Mouse (Mus musculus): ENCODE measurements around the gene Tubgcp2. TPM values are rescaled to one million over a fixed set of nuclear protein-coding genes. Genes with fewer than 3 reads are reported as not detected.

Gene Tubgcp2
- polyA plus RNA-seq (2014; fragmentation: Nextera tagmentation; extraction: Ambion mirVana): 58.6 and 64.7 TPM in 2 replicates

- Histone ChIP-seq H3K9me3 (ENCODE audit: control insufficient read depth, low read length) (no peaks in the 10 kb centered on the region), H3K4me2 (ENCODE audit: low read length) (peak within 1 kb of the TSS; percentile 89), H3K27me3 (ENCODE audit: control insufficient read depth, insufficient read depth, low read length) (no peaks in the 10 kb centered on the region), H3K4me1 (ENCODE audit: control insufficient read depth, insufficient read depth, low read length) (peaks cover 12% of the 10 kb centered on the region), H3K4me3 (replicated peaks; ENCODE audit: low read depth, low read length) (peak within 1 kb of the TSS; percentile 82), H3K9ac (replicated peaks; ENCODE audit: low read length) (peak within 1 kb of the TSS; percentile 86), H3K27ac (replicated peaks; ENCODE audit: low read depth, low read length) (peak within 1 kb of the TSS; percentile 86), H3K36me3 (ENCODE audit: control insufficient read depth, insufficient read depth, low read length) (peaks cover 36% of the 10 kb centered on the region)
- DNase-seq (peak; percentile 95), ATAC-seq (ENCODE audit: low FRiP score, low TSS enrichment) (peak; percentile 95)
- 1% methylated on average over 69 of the region's 69 CpGs for WGBS
Measured at GRCm38 (mm10) chr7:140036281-140037170, at the start of gene Tubgcp2, which contains the start of gene Zfp511. Gene Tubgcp2, minus strand, starts transcription at chr7:140036669. Gene Zfp511, plus strand, starts transcription at chr7:140036391.

GRCm38 (mm10) chr7:140082242-140082678 lies 45.8 kb upstream of the Tubgcp2 start, which contains the start of gene Caly:
Gene Caly, minus strand, starts transcription at chr7:140082548.
- Histone ChIP-seq H3K9ac (replicated peaks; ENCODE audit: low read length) (peak within 1 kb of the TSS; percentile 71), H3K36me3 (ENCODE audit: control insufficient read depth, insufficient read depth, low read length) (no peaks in the 10 kb centered on the region), H3K9me3 (ENCODE audit: control insufficient read depth, low read length) (no peaks in the 10 kb centered on the region), H3K27me3 (ENCODE audit: control insufficient read depth, insufficient read depth, low read length) (no peaks in the 10 kb centered on the region), H3K4me1 (ENCODE audit: control insufficient read depth, insufficient read depth, low read length) (peaks cover 18% of the 10 kb centered on the region), H3K4me3 (replicated peaks; ENCODE audit: low read depth, low read length) (peak within 1 kb of the TSS; percentile 54), H3K4me2 (ENCODE audit: low read length) (peak within 1 kb of the TSS; percentile 65), H3K27ac (replicated peaks; ENCODE audit: low read depth, low read length) (peak within 1 kb of the TSS; percentile 91)
- WGBS: 3% methylated on average over 18 of the region's 18 CpGs
- DNase-seq (peak; percentile 96), ATAC-seq (ENCODE audit: low FRiP score, low TSS enrichment) (peak; percentile 86)

- no peaks in the 10 kb centered on the region for H3K9me3 ChIP-seq (ENCODE audit: control insufficient read depth, low read length)
- peak overlapping the region; percentile 91 for H3K27ac ChIP-seq (replicated peaks; ENCODE audit: low read depth, low read length)
- peaks cover 18% of the 10 kb centered on the region for H3K4me1 ChIP-seq (ENCODE audit: control insufficient read depth, insufficient read depth, low read length)
- no peaks in the 10 kb centered on the region for H3K36me3 ChIP-seq (ENCODE audit: control insufficient read depth, insufficient read depth, low read length)
- DNase-seq (no peak), ATAC-seq (ENCODE audit: low FRiP score, low TSS enrichment) (peak; percentile 19; the same call in 1 of the 2 replicates)
- H3K27me3 ChIP-seq (ENCODE audit: control insufficient read depth, insufficient read depth, low read length): no peaks in the 10 kb centered on the region
- peak overlapping the region; percentile 65 for H3K4me2 ChIP-seq (ENCODE audit: low read length)
- peak overlapping the region; percentile 71 for H3K9ac ChIP-seq (replicated peaks; ENCODE audit: low read length)
- 8% methylated on average over 20 of the region's 20 CpGs for WGBS
- peak overlapping the region; percentile 54 for H3K4me3 ChIP-seq (replicated peaks; ENCODE audit: low read depth, low read length)
Measured at GRCm38 (mm10) chr7:140081408-140082241, 45.2 kb upstream of the Tubgcp2 start.

GRCm38 (mm10) chr7:140080503-140081156 lies 44.2 kb upstream of the Tubgcp2 start:
- 3% methylated on average over 24 of the region's 24 CpGs for WGBS
- peak overlapping the region; percentile 71 for H3K9ac ChIP-seq (replicated peaks; ENCODE audit: low read length)

GRCm38 (mm10) chr7:140078711-140079110 lies 42.2 kb upstream of the Tubgcp2 start:
- Histone ChIP-seq H3K4me1 (ENCODE audit: control insufficient read depth, insufficient read depth, low read length) (peaks cover 18% of the 10 kb centered on the region), H3K9me3 (ENCODE audit: control insufficient read depth, low read length) (no peaks in the 10 kb centered on the region), H3K4me3 (replicated peaks; ENCODE audit: low read depth, low read length) (no peak overlapping the region), H3K36me3 (ENCODE audit: control insufficient read depth, insufficient read depth, low read length) (no peaks in the 10 kb centered on the region), H3K4me2 (ENCODE audit: low read length) (peak overlapping the region; percentile 65; the same call in 1 of the 2 replicates), H3K27ac (replicated peaks; ENCODE audit: low read depth, low read length) (no peak overlapping the region), H3K27me3 (ENCODE audit: control insufficient read depth, insufficient read depth, low read length) (no peaks in the 10 kb centered on the region), H3K9ac (replicated peaks; ENCODE audit: low read length) (no peak overlapping the region)
- 3% methylated on average over 5 of the region's 5 CpGs for WGBS
- ATAC-seq (ENCODE audit: low FRiP score, low TSS enrichment): no peak
- DNase-seq: peak; percentile 89

More at GRCm38 (mm10) chr7:140080503-140081156, 44.2 kb upstream of the Tubgcp2 start:
- H3K4me1 ChIP-seq (ENCODE audit: control insufficient read depth, insufficient read depth, low read length): peaks cover 18% of the 10 kb centered on the region
- H3K27ac ChIP-seq (replicated peaks; ENCODE audit: low read depth, low read length): peak overlapping the region; percentile 91
- no peaks in the 10 kb centered on the region for H3K9me3 ChIP-seq (ENCODE audit: control insufficient read depth, low read length)
- peak overlapping the region; percentile 65 for H3K4me2 ChIP-seq (ENCODE audit: low read length)
- ATAC-seq (ENCODE audit: low FRiP score, low TSS enrichment) (peak; percentile 85), DNase-seq (peak; percentile 97)
- no peaks in the 10 kb centered on the region for H3K36me3 ChIP-seq (ENCODE audit: control insufficient read depth, insufficient read depth, low read length)
- H3K27me3 ChIP-seq (ENCODE audit: control insufficient read depth, insufficient read depth, low read length): no peaks in the 10 kb centered on the region
- peak overlapping the region; percentile 54 for H3K4me3 ChIP-seq (replicated peaks; ENCODE audit: low read depth, low read length)

- WGBS: 77% methylated on average over 6 of the region's 6 CpGs
- DNase-seq: no peak
Measured at GRCm38 (mm10) chr7:140077698-140078097, 41.2 kb upstream of the Tubgcp2 start.

GRCm38 (mm10) chr7:140070042-140070711 lies 33.7 kb upstream of the Tubgcp2 start:
- Histone ChIP-seq H3K4me3 (replicated peaks; ENCODE audit: low read depth, low read length) (peak overlapping the region; percentile 12; the same call in 1 of the 2 replicates), H3K27ac (replicated peaks; ENCODE audit: low read depth, low read length) (no peak overlapping the region), H3K4me2 (ENCODE audit: low read length) (peak overlapping the region; percentile 12), H3K36me3 (ENCODE audit: control insufficient read depth, insufficient read depth, low read length) (peaks cover 22% of the 10 kb centered on the region), H3K9ac (replicated peaks; ENCODE audit: low read length) (no peak overlapping the region), H3K9me3 (ENCODE audit: control insufficient read depth, low read length) (no peaks in the 10 kb centered on the region), H3K4me1 (ENCODE audit: control insufficient read depth, insufficient read depth, low read length) (no peaks in the 10 kb centered on the region), H3K27me3 (ENCODE audit: control insufficient read depth, insufficient read depth, low read length) (peaks cover 58% of the 10 kb centered on the region)
- WGBS: 26% methylated on average over 39 of the region's 39 CpGs
- ATAC-seq (ENCODE audit: low FRiP score, low TSS enrichment) (no peak), DNase-seq (no peak)

More at GRCm38 (mm10) chr7:140077698-140078097, 41.2 kb upstream of the Tubgcp2 start:
- Histone ChIP-seq H3K4me1 (ENCODE audit: control insufficient read depth, insufficient read depth, low read length) (peaks cover 18% of the 10 kb centered on the region), H3K36me3 (ENCODE audit: control insufficient read depth, insufficient read depth, low read length) (peaks cover 4% of the 10 kb centered on the region), H3K9ac (replicated peaks; ENCODE audit: low read length) (no peak overlapping the region), H3K27me3 (ENCODE audit: control insufficient read depth, insufficient read depth, low read length) (peaks cover 9% of the 10 kb centered on the region), H3K27ac (replicated peaks; ENCODE audit: low read depth, low read length) (no peak overlapping the region), H3K4me2 (ENCODE audit: low read length) (no peak overlapping the region), H3K4me3 (replicated peaks; ENCODE audit: low read depth, low read length) (no peak overlapping the region), H3K9me3 (ENCODE audit: control insufficient read depth, low read length) (no peaks in the 10 kb centered on the region)
- ATAC-seq (ENCODE audit: low FRiP score, low TSS enrichment): no peak

All from midbrain, embryonic 14.5 days (tissue).